Comparison of ENCODE assay signal across 11 mouse cellular contexts in the genomic region with DNA sequence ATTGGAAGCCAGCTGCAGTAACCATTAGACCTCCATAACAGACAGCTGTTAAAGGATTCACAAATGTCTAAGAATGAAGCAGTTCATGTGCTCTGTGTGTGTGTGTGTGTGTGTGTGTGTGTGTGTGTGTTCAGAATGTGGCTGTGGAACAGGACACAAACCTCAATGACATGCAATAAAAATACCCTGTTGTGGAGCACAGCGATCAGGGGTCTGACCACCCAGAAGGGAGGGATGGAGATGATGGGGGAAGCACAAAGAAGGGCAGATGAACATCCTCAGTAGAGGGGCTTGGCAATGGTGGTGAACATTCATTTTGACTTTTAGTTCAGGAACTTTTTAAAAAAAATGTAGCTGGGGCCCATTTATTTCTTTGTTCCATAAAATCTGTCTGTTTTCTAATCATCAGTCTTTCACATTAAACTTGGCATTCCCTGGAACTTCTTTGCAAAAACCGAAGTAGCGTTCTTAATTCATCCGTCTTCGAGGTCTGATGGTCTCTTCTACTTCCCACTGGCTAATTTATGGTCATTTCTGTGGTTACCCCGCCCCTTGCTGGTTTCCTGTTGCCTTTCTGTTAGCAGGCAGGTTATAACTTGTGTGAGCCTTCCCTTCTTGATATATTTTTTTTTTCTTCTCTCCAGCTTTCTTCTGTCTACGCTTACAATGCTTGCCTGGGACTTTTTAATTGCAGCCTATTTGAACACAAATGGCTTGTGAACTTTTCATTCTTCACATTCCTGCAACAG.
A peak's percentile ranks its signal among the peaks of the same experiment; 100 is the strongest.
DNase-seq lines count a peak whose midpoint lies in the region; ATAC-seq and TF ChIP-seq lines count a peak whose summit lies in the region.
"Had no signal": no experiment of that assay in that cellular context is flagged by ENCODE, and none has a peak within 500 bp of the region (broad histone marks: within the 10 kb centered on the region; RNA-seq: fewer than 3 reads in every experiment).

No protein-coding gene starts in this region.

- peak overlapping the region; percentile 24; the same call in 1 of the 2 replicates for H3K27ac ChIP-seq in forebrain, postnatal 0 days (ENCODE audit: low read depth, low read length)
- H3K27ac ChIP-seq in forebrain, embryonic 12.5 days: no peak overlapping the region
- H3K27ac ChIP-seq in limb, embryonic 10.5 days: peak overlapping the region; percentile 76; the same call in 1 of the 2 replicates

- no peaks in the 10 kb centered on the region for H3K36me3 ChIP-seq in forebrain, postnatal 0 days (ENCODE audit: insufficient read depth)
- H3K36me3 ChIP-seq in forebrain, embryonic 12.5 days (replicated peaks): no peaks in the 10 kb centered on the region
- no peaks in the 10 kb centered on the region for H3K36me3 ChIP-seq in limb, embryonic 10.5 days
- H3K36me3 ChIP-seq: embryonic facial prominence, embryonic 13.5 days had no signal

- intact Hi-C loops in left cerebral cortex, postnatal 36 days (cut with DNase I): loop anchor here (2.0 kb wide), 1 partner anchor 28 kb away; no protein-coding TSS in a partner anchor

- no peak for TF ChIP-seq CTCF in forebrain, postnatal 0 days (IDR thresholded peaks at IDR 0.05; ENCODE audit: low read depth)

- H3K9ac ChIP-seq in forebrain, postnatal 0 days: no peak overlapping the region
- no peak overlapping the region for H3K9ac ChIP-seq in forebrain, embryonic 12.5 days
- H3K9ac ChIP-seq: embryonic facial prominence, embryonic 13.5 days had no signal

- peaks cover 9% of the 10 kb centered on the region for H3K4me1 ChIP-seq in forebrain, postnatal 0 days (ENCODE audit: insufficient read depth)
- H3K4me1 ChIP-seq in forebrain, embryonic 12.5 days: peaks cover 5% of the 10 kb centered on the region; the same call in 1 of the 2 replicates
- peaks cover 16% of the 10 kb centered on the region for H3K4me1 ChIP-seq in limb, embryonic 10.5 days

- no peak overlapping the region for H3K4me3 ChIP-seq in forebrain, postnatal 0 days (ENCODE audit: low read depth, low read length)
- no peak overlapping the region for H3K4me3 ChIP-seq in forebrain, embryonic 12.5 days (replicated peaks)
- no peak overlapping the region for H3K4me3 ChIP-seq in limb, embryonic 10.5 days
- H3K4me3 ChIP-seq: embryonic facial prominence, embryonic 13.5 days had no signal

- no peak for DNase-seq in forebrain, postnatal 0 days
- peak; percentile 15 for DNase-seq in 416B (ENCODE audit: low read depth)
- peak; percentile 40 for DNase-seq in forelimb bud, embryonic 11.5 days (ENCODE audit: low read depth, low spot score)
- DNase-seq in limb, embryonic 10.5 days (ENCODE audit: low spot score): no peak
- no peak for DNase-seq in left cerebral cortex, postnatal 36 days (ENCODE audit: low spot score in 2 of 2)
- DNase-seq in testis, postnatal 10 days (ENCODE audit: low spot score): no peak
- DNase-seq in B cell, adult 2 months: no peak
- DNase-seq: heart, postnatal 36 days; lung, postnatal 36 days had no signal

- 0 out of 2 replicates have a peak overlapping the region, but pooled peaks have one; percentile 15 for H3K4me2 ChIP-seq in forebrain, postnatal 0 days (ENCODE audit: low read depth)
- no peak overlapping the region for H3K4me2 ChIP-seq in forebrain, embryonic 12.5 days
- H3K4me2 ChIP-seq: embryonic facial prominence, embryonic 13.5 days had no signal

- H3K9me3 ChIP-seq in forebrain, postnatal 0 days (ENCODE audit: low read length): no peaks in the 10 kb centered on the region
- H3K9me3 ChIP-seq in forebrain, embryonic 12.5 days: no peaks in the 10 kb centered on the region
- no peaks in the 10 kb centered on the region for H3K9me3 ChIP-seq in limb, embryonic 10.5 days (replicated peaks)
- H3K9me3 ChIP-seq: embryonic facial prominence, embryonic 13.5 days had no signal

- 50% methylated on average over 7 of the region's 7 CpGs for WGBS in forebrain, postnatal 0 days
- WGBS in forebrain, embryonic 12.5 days: 64% methylated on average over 7 of the region's 7 CpGs
- WGBS in limb, embryonic 10.5 days: 61% methylated on average over 7 of the region's 7 CpGs

- ATAC-seq in forebrain, postnatal 0 days: peak; percentile 72
- no peak for ATAC-seq in forebrain, embryonic 12.5 days (ENCODE audit: low FRiP score)

- H3K27me3 ChIP-seq in forebrain, postnatal 0 days (ENCODE audit: insufficient read depth, low read length): no peaks in the 10 kb centered on the region
- H3K27me3 ChIP-seq in forebrain, embryonic 12.5 days: 0 out of 2 replicates have a peak, but pooled peaks cover 3% of the 10 kb centered on the region
- no peaks in the 10 kb centered on the region for H3K27me3 ChIP-seq in limb, embryonic 10.5 days (ENCODE audit: low read depth, poor library complexity, severe bottlenecking)
- H3K27me3 ChIP-seq: embryonic facial prominence, embryonic 13.5 days had no signal

Comparison
In these comparisons a context has a peak if more than half of its experiments do, and no peak if none do; other contexts are left out.
1. DNase-seq: peak in 416B (single experiment) and forelimb bud, embryonic 11.5 days (single experiment); none in forebrain, postnatal 0 days (single experiment), limb, embryonic 10.5 days (single experiment), left cerebral cortex, postnatal 36 days (0 of 2), testis, postnatal 10 days (single experiment) and B cell, adult 2 months (0 of 2).